Mouse (Mus musculus): Measurements from ENCODE around the gene Psmb2. TPM values are rescaled to one million over a fixed set of nuclear protein-coding genes. Genes with fewer than 3 reads are reported as not detected.

Psmb2 gene
- total and polyA plus RNA-seq, 3 experiments = 225 to 447 (median 395) TPM

DNA sequence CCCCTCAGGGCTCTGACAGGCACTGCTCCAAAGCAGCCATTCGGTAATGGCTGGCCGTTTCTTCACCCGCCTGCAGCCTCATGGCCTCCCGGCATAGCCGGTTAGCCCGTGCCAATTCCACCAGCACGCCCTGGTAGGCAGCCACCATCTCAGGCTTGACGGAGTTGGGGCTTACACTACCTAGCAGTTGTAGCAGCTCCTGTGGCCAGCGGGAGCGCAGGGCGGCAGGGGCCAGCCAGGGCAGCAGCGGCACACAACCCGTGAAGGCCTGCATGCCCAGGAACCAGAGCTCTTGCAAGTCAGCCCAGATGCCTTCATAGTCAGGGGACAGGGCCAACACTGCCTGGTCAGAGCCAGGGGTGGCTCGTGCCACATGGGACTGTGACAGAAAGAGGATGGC is 67.4 kb downstream of the Psmb2 start:
- Histone ChIP-seq H3K9ac (ENCODE audit: insufficient read depth, low read depth) (no peak overlapping the region), H3K79me2 (replicated peaks; ENCODE audit: control insufficient read depth, extremely low read depth, insufficient read depth, poor library complexity, severe bottlenecking) (no peaks in the 10 kb centered on the region), H3K4me3 (replicated peaks in 1 of 3; ENCODE audit: low read depth in 2 of 3, low read length in 2 of 3, poor library complexity in 1 of 3) (no peak overlapping the region), H3K9me3 (replicated peaks; ENCODE audit: low read length) (no peaks in the 10 kb centered on the region), H3K27me3 (replicated peaks) (no peaks in the 10 kb centered on the region), H3K36me3 (replicated peaks in 1 of 2; ENCODE audit: control insufficient read depth in 1 of 2, insufficient read depth in 1 of 2, low read length in 1 of 2) (peaks cover 49 to 66% of the 10 kb centered on the region in 2 experiments), H3K4me1 (ENCODE audit: control insufficient read depth in 1 of 2, insufficient read depth in 2 of 2) (peaks cover 5 to 21% of the 10 kb centered on the region in 2 experiments), H3K4me2 (ENCODE audit: insufficient read depth, low read depth, poor library complexity, severe bottlenecking) (no peak overlapping the region), H3K27ac (ENCODE audit: insufficient read depth, low read depth) (no peak overlapping the region)
- TF ChIP-seq ELF1 (IDR thresholded peaks at IDR 0.05; ENCODE audit: low read depth, low read length) = no peak
- TF ChIP-seq UBTF (IDR thresholded peaks at IDR 0.05; ENCODE audit: low read depth, low read length) = no peak
- no peak for TF ChIP-seq USF1 (IDR thresholded peaks at IDR 0.05; ENCODE audit: low read depth, low read length)
- TF ChIP-seq MYC (IDR thresholded peaks at IDR 0.05; ENCODE audit: low read depth, low read length) = no peak
- TF ChIP-seq PAX5 (IDR thresholded peaks at IDR 0.05; ENCODE audit: low read length) = no peak
- no peak for TF ChIP-seq JUND (conservative IDR thresholded peaks at IDR 0.05; ENCODE audit: low read depth, low read length)
- no peak for TF ChIP-seq MEF2A (IDR thresholded peaks at IDR 0.05; ENCODE audit: borderline replicate concordance, low read depth, low read length)
- no peak for TF ChIP-seq POLR2A (IDR thresholded peaks at IDR 0.05; ENCODE audit: low read depth, low read length)
- no peak for TF ChIP-seq HCFC1 (IDR thresholded peaks at IDR 0.05; ENCODE audit: low read depth, low read length)
- dilution Hi-C loops (cut with MboI; ENCODE audit: extremely low pct_ligation_motif_present, extremely low pct_unique_long_range_greater_than_20kb, low sequenced_read_pairs) = no loop called here
- DNase-seq (ENCODE audit: extremely low read depth) = no peak
- in situ Hi-C loops (cut with MboI; ENCODE audit: low pct_ligation_motif_present, low pct_unique_long_range_greater_than_20kb, low sequenced_read_pairs) = loop anchor here (5.0 kb wide), 2 partner anchors 97 to 138 kb away; partner anchors contain the start of gene 5730409E04Rik

DNA sequence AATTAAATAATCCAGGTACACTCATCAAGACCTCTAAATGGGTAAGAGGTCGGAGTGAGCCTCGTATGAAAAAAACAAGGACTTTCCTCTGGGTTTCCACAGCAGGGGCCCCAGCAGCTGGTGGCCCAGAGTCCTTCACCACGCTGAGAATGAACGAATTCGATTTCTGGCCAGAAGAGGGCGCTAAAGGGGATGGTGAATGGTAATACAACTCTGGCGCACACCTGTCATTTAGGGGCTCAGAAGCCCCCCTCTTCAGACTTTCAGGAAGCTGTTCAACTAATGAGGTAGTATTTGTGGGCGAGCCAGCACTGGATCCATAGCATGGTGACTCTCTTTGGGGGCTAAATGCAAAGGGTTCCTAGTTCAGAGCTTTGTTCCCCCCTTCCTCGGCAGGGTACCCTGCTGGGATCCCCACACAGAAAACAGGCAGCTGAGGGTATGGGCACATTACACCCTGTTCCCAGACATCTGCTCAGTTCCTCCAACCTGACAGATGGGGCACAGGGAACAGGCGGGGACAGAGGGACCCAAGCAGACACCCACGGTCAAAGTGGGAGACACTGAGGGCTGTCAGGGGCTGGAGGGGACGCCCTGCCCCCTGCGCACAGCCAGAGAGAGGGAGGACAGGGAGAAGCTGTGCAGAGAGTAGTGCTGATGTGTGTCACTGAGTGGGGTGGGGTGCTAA is 68.2 kb downstream of the Psmb2 start:
- no peak overlapping the region for H3K4me2 ChIP-seq (ENCODE audit: insufficient read depth, low read depth, poor library complexity, severe bottlenecking)
- TF ChIP-seq MEF2A (IDR thresholded peaks at IDR 0.05; ENCODE audit: borderline replicate concordance, low read depth, low read length) = 0 out of 2 replicates have a peak, but pooled peaks have one; percentile 17
- no peak for TF ChIP-seq CHD2 (IDR thresholded peaks at IDR 0.05; ENCODE audit: low read length)
- TF ChIP-seq IRF4 (IDR thresholded peaks at IDR 0.05; ENCODE audit: low read depth, low read length) = no peak
- no peak for TF ChIP-seq POLR2AphosphoS2 (IDR thresholded peaks at IDR 0.05; ENCODE audit: low read depth, low read length)
- TF ChIP-seq SMC3 (IDR thresholded peaks at IDR 0.05; ENCODE audit: low read depth, low read length) = peak; percentile 42
- TF ChIP-seq CTCF (conservative IDR thresholded peaks at IDR 0.05 in 1 of 2, IDR thresholded peaks at IDR 0.05 in 1 of 2; ENCODE audit: low read depth in 2 of 2, low read length in 2 of 2) = peak; percentile 39 to 62; a peak in 3 of 4 replicates
- no peak overlapping the region for H3K4me3 ChIP-seq (replicated peaks in 1 of 3; ENCODE audit: low read depth in 2 of 3, low read length in 2 of 3, poor library complexity in 1 of 3)
- H3K27ac ChIP-seq (ENCODE audit: insufficient read depth, low read depth) = no peak overlapping the region
- DNase-seq (ENCODE audit: extremely low read depth) = peak; percentile 61
- no peak overlapping the region for H3K9ac ChIP-seq (ENCODE audit: insufficient read depth, low read depth)
- in situ Hi-C loops (cut with MboI; ENCODE audit: low pct_ligation_motif_present, low pct_unique_long_range_greater_than_20kb, low sequenced_read_pairs) = loop anchor here (5.0 kb wide), 2 partner anchors 97 to 138 kb away; partner anchors contain the start of gene 5730409E04Rik
- peaks cover 6 to 28% of the 10 kb centered on the region in 2 experiments for H3K4me1 ChIP-seq (ENCODE audit: control insufficient read depth in 1 of 2, insufficient read depth in 2 of 2)
- no peaks in the 10 kb centered on the region for H3K9me3 ChIP-seq (replicated peaks; ENCODE audit: low read length)
- peaks cover 57 to 74% of the 10 kb centered on the region in 2 experiments for H3K36me3 ChIP-seq (replicated peaks in 1 of 2; ENCODE audit: control insufficient read depth in 1 of 2, insufficient read depth in 1 of 2, low read length in 1 of 2)
- no peaks in the 10 kb centered on the region for H3K27me3 ChIP-seq (replicated peaks)
- H3K79me2 ChIP-seq (replicated peaks; ENCODE audit: control insufficient read depth, extremely low read depth, insufficient read depth, poor library complexity, severe bottlenecking) = no peaks in the 10 kb centered on the region
- dilution Hi-C loops (cut with MboI; ENCODE audit: extremely low pct_ligation_motif_present, extremely low pct_unique_long_range_greater_than_20kb, low sequenced_read_pairs) = no loop called here
